Mouse (Mus musculus) liver, adult 10 weeks (tissue): ENCODE data around the gene Olfr620. TPM values are rescaled to one million over a fixed set of nuclear protein-coding genes. Genes with fewer than 3 reads are reported as not detected.

ENCODE experiments used
- polyA plus RNA-seq: library from polyadenylated mRNA; stranded (reverse); fragments of 350-450 nt; fragmentation: Illumina TruSeq; extraction: RNeasy Lipid Tissue Mini Kit (QIAGEN cat#74804); gene quantifications from one replicate; pipeline ENCODE4 v1.2.3, GENCODE M21; 2014; ENCODE audit warnings: low read depth, low replicate concordance

Olfr620 gene
- polyA plus RNA-seq: not detected

DNA sequence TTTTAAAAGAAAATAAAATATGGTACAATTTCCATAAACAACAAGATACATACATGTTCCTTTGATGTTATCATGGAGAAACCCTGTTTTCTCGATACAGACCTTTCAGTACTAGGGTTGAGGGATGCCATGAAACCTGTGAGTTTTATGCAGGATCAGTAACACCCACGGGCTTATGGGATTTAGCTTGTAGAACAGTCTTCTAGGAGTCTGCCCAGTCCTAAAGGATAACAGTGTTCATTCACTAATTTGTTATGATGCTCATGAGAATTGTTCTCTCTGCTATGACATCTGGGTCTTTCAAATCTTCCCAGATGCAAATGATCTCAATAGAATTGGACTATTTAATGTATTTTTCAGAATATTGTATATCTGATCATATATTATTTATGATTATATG, at the start of gene Olfr620:
TSS of gene Olfr620 (minus strand) at position 101 of the 400 bp plus-strand sequence.

DNA sequence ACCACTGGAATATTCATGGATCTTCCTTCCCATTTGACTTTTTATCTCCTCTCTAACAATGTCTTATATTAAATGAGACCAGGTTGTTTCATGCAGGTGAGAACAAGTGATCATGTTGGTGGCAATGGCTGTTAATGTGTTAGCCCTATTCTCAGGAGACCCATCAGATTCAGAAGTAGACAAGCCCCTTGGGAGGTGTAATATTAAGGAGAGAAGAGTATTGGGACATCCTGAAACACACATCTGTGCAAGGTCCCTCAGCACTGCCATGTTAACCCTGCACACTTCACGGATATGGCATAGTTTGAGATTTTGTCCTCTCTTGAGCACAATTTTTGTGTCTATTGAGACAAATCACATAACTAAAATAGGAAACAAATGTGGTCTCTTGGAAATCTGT, 30.3 kb upstream of the Olfr620 start, which contains the start of gene Olfr622:
TSS of gene Olfr622 (minus strand) at position 101 of the 400 bp plus-strand sequence.

DNA sequence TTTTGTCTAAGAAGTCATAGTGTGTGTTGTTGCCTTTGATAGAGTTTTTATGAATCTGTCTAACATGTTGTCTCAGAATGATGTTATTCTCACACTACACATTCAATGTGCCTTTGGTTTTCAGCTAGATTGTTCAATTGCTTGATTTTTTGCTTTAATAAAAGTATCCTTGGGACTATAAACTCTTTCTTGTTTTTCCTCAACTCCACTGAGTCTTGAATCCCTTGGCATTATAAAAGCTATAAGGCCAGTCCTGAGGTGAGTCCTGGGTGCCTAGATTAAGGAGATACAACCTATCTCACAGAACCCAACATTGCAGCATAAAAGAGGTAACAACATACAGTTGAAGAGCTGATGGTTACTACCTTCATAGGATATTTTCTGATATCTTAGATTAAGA, 12.1 kb downstream of the Olfr620 start, which contains the start of gene Olfr619:
TSS of gene Olfr619 (plus strand) at position 301 of the 400 bp plus-strand sequence.

DNA sequence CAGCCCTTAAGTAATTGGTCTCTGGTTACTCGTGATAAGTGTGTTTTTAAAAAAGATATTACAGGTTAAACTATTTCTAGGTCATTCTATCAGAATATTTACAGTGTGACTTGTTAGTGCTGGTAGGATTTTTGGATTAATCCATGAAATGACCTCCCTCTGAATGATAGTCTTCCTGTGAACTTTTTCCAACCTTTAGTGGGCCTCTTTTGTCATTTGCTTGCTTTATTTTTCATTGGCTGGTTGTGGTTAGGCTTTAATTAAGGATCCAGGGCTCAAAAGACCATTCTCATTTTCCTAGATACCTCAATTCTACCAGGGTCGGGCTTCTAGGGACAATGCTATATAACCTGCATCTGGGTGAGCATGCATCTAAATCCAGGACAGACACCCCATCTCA, 22.5 kb downstream of the Olfr620 start, which contains the start of gene Olfr618:
TSS of gene Olfr618 (plus strand) at position 301 of the 400 bp plus-strand sequence.

DNA sequence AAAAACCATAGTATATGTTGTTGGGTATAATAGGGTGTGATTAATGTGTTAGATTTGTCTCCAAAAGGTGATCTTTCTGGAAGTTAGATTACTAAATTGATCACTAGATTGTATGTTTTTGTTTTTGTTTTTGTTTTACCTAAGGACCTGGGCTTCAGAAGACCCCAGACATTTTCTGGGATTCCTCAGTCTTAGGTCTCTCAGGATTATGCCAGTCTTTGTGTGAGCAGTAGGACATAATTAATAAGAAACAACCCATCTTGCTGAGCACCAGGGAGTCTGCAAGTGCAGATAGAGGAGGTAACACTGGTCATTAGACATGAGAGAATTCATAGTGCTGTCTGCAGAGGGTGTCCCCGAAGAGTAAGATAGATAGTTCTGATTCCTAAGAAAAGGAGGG, 39.6 kb downstream of the Olfr620 start, which contains the start of gene Olfr617:
TSS of gene Olfr617 (plus strand) at position 301 of the 400 bp plus-strand sequence.

DNA sequence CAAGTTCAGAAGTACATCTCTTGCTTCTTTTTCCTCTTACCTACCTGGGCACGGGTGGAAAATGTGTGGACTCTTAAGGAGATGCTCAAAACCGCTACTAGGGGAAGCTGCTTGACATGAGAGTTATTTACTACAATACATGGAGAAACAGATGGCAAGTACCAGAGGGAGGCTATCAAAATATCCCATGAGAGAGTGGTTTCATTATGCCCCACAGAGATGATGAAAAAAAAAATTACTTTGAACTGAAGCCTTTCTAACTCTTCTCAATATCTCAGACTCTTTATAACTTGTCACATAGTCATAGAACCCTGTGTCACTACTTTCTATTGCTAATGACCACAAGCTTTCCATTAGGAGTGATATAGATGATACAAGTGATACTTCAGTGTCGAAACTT, 43.3 kb downstream of the Olfr620 start, which contains the start of gene Olfr616:
TSS of gene Olfr616 (minus strand) at position 101 of the 400 bp plus-strand sequence.

DNA sequence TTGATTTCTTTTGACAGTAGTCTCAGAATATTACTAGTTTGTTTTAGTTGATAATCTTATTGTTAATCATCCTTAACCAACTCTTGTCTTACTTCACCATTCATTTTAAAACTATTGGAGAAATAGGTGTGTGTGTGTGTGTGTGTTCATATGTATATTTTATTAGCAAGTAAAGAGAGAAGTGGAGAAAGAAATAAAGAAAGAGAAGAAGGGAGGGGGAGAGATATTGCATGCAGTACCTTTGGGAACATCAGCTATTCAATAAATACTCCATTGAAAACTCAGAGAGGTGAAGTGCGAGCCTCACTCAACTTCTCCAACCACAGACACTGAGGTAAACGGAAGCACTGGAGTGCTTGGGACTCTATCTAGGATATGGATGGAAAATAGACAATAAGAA, 56.6 kb downstream of the Olfr620 start, which contains the start of gene Olfr615:
TSS of gene Olfr615 (plus strand) at position 301 of the 400 bp plus-strand sequence.

Other genes with a start within 250 kb of the Olfr620 start
- not detected for gene Olfr601, start 249.9 kb downstream of the Olfr620 start, polyA plus RNA-seq
- not detected for gene Olfr603, start 226.4 kb downstream of the Olfr620 start, polyA plus RNA-seq
- gene Usp17lc, start 197.5 kb downstream of the Olfr620 start, polyA plus RNA-seq: not detected
- not detected for gene Olfr605, start 167.1 kb downstream of the Olfr620 start, polyA plus RNA-seq
- gene Olfr606, start 163.5 kb downstream of the Olfr620 start, polyA plus RNA-seq: not detected
- not detected for gene Olfr607, start 148.4 kb downstream of the Olfr620 start, polyA plus RNA-seq
- gene Olfr608, start 142.7 kb downstream of the Olfr620 start, polyA plus RNA-seq: not detected
- not detected for gene Olfr609, start 114.5 kb downstream of the Olfr620 start, polyA plus RNA-seq
- not detected for gene Olfr610, start 100.4 kb downstream of the Olfr620 start, polyA plus RNA-seq
- not detected for gene Olfr611, start 91.7 kb downstream of the Olfr620 start, polyA plus RNA-seq
- not detected for gene Olfr612, start 69.8 kb downstream of the Olfr620 start, polyA plus RNA-seq
- gene Olfr613, start 64.5 kb downstream of the Olfr620 start, polyA plus RNA-seq: not detected
- gene Olfr615, start 56.5 kb downstream of the Olfr620 start, polyA plus RNA-seq: not detected
- not detected for gene Olfr616, start 43.4 kb downstream of the Olfr620 start, polyA plus RNA-seq
- gene Olfr617, start 39.5 kb downstream of the Olfr620 start, polyA plus RNA-seq: not detected
- gene Olfr618, start 22.4 kb downstream of the Olfr620 start, polyA plus RNA-seq: not detected
- gene Olfr619, start 12.0 kb downstream of the Olfr620 start, polyA plus RNA-seq: not detected
- gene Olfr622, start 30.2 kb upstream of the Olfr620 start, polyA plus RNA-seq: not detected
- not detected for gene Olfr623, start 51.2 kb upstream of the Olfr620 start, polyA plus RNA-seq
- gene Olfr624, start 58.7 kb upstream of the Olfr620 start, polyA plus RNA-seq: 0.13 TPM
- gene Olfr625-ps1, start 70.2 kb upstream of the Olfr620 start, polyA plus RNA-seq: not detected
- not detected for gene Olfr243, start 102.1 kb upstream of the Olfr620 start, polyA plus RNA-seq
- not detected for gene Olfr628, start 117.8 kb upstream of the Olfr620 start, polyA plus RNA-seq
- gene Olfr629, start 132.4 kb upstream of the Olfr620 start, polyA plus RNA-seq: not detected
- not detected for gene Olfr630, start 144.8 kb upstream of the Olfr620 start, polyA plus RNA-seq
- not detected for gene Olfr69, start 159.1 kb upstream of the Olfr620 start, polyA plus RNA-seq
- not detected for gene Olfr68, start 167.2 kb upstream of the Olfr620 start, polyA plus RNA-seq
- gene Olfr67, start 179.3 kb upstream of the Olfr620 start, polyA plus RNA-seq: not detected
- gene Hbb-bt, start 201.5 kb upstream of the Olfr620 start, polyA plus RNA-seq: 14.4 TPM
- gene Hbb-bs, start 215.6 kb upstream of the Olfr620 start, polyA plus RNA-seq: 131 TPM
- not detected for gene Hbb-bh2, start 228.0 kb upstream of the Olfr620 start, polyA plus RNA-seq
- gene Hbb-bh1, start 230.6 kb upstream of the Olfr620 start, polyA plus RNA-seq: not detected
- not detected for gene Hbb-y, start 240.7 kb upstream of the Olfr620 start, polyA plus RNA-seq